In genomic region chrX:166805480-166805879, GRCm38 (mm10) we compare ENCODE assay signal across 11 mouse cellular contexts.
DNase-seq lines count a peak whose midpoint lies in the region; TF ChIP-seq lines count a peak whose summit lies in the region.
"Had no signal": no experiment of that assay in that cellular context is flagged by ENCODE, and none has a peak within 500 bp of the region (broad histone marks: within the 10 kb centered on the region; RNA-seq: fewer than 3 reads in every experiment).

No protein-coding gene starts in this region.

- peak; percentile 27 for DNase-seq in 3T3-L1 (ENCODE audit: low read depth, low spot score)
- peak; percentile 41 for DNase-seq in CH12.LX (ENCODE audit: extremely low read depth)
- no peak for DNase-seq in forebrain, embryonic 10.5 days (ENCODE audit: extremely low spot score, low spot score)
- peak; percentile 66 for DNase-seq in mesoderm, embryonic 11.5 days (ENCODE audit: low read depth, low spot score)
- DNase-seq in kidney, postnatal 36 days, result no peak
- DNase-seq in left cerebral cortex, adult 18-20 months (ENCODE audit: low spot score in 2 of 2), result no peak
- DNase-seq in gastrocnemius, adult 2 months, result no peak
- DNase-seq: liver, postnatal 0 days; thymus, postnatal 14 days had no signal

- TF ChIP-seq EP300 in CH12.LX (IDR thresholded peaks at IDR 0.05; ENCODE audit: low read length), result no peak

- WGBS in forebrain, embryonic 10.5 days, result 48% methylated on average over 4 of the region's 4 CpGs

- dilution Hi-C loops in CH12.LX (cut with MboI; ENCODE audit: extremely low pct_ligation_motif_present, extremely low pct_unique_long_range_greater_than_20kb, low sequenced_read_pairs), result no loop called here

- TF ChIP-seq RAD21 in CH12.LX (IDR thresholded peaks at IDR 0.05; ENCODE audit: low read depth, low read length), result no peak

- H3K4me2 ChIP-seq in CH12.LX (ENCODE audit: insufficient read depth, low read depth, poor library complexity, severe bottlenecking), result no peak overlapping the region
- H3K4me2 ChIP-seq: intestine, embryonic 15.5 days had no signal

- H3K9me3 ChIP-seq in CH12.LX (replicated peaks; ENCODE audit: low read length), result no peaks in the 10 kb centered on the region
- H3K9me3 ChIP-seq in forebrain, embryonic 10.5 days, result no peaks in the 10 kb centered on the region
- H3K9me3 ChIP-seq: G1E; intestine, embryonic 15.5 days had no signal

- no peak for TF ChIP-seq POLR2A in CH12.LX (IDR thresholded peaks at IDR 0.05; ENCODE audit: low read depth, low read length)

- no peaks in the 10 kb centered on the region for H3K79me2 ChIP-seq in CH12.LX (replicated peaks; ENCODE audit: control insufficient read depth, extremely low read depth, insufficient read depth, poor library complexity, severe bottlenecking)

- intact Hi-C loops in gastrocnemius, adult 2 months (cut with DNase I), result no loop called here

- H3K27me3 ChIP-seq in CH12.LX (replicated peaks), result no peaks in the 10 kb centered on the region
- peaks cover 98% of the 10 kb centered on the region for H3K27me3 ChIP-seq in forebrain, embryonic 10.5 days (ENCODE audit: poor library complexity, severe bottlenecking)

- H3K36me3 ChIP-seq in CH12.LX (replicated peaks in 1 of 2; ENCODE audit: control insufficient read depth in 1 of 2, insufficient read depth in 1 of 2, low read length in 1 of 2), result no peaks in the 10 kb centered on the region
- no peaks in the 10 kb centered on the region for H3K36me3 ChIP-seq in forebrain, embryonic 10.5 days (replicated peaks)
- H3K36me3 ChIP-seq: G1E; intestine, embryonic 15.5 days had no signal

- peaks cover 5 to 24% of the 10 kb centered on the region in 2 experiments; a peak in 2 of 4 replicates for H3K4me1 ChIP-seq in CH12.LX (ENCODE audit: control insufficient read depth in 1 of 2, insufficient read depth in 2 of 2)
- H3K4me1 ChIP-seq in forebrain, embryonic 10.5 days, result peaks cover 39% of the 10 kb centered on the region
- H3K4me1 ChIP-seq: intestine, embryonic 15.5 days had no signal

- TF ChIP-seq CTCF in CH12.LX (conservative IDR thresholded peaks at IDR 0.05 in 1 of 2, IDR thresholded peaks at IDR 0.05 in 1 of 2; ENCODE audit: low read depth in 2 of 2, low read length in 2 of 2), result no peak
- TF ChIP-seq CTCF in gastrocnemius, adult 2 months (IDR thresholded peaks at IDR 0.05), result no peak

- no peak overlapping the region for H3K9ac ChIP-seq in CH12.LX (ENCODE audit: insufficient read depth, low read depth)
- H3K9ac ChIP-seq: intestine, embryonic 15.5 days; liver, postnatal 0 days had no signal

- in situ Hi-C loops in CH12.LX (cut with MboI; ENCODE audit: low pct_ligation_motif_present, low pct_unique_long_range_greater_than_20kb, low sequenced_read_pairs), result loop anchor here (25.0 kb wide), 2 partner anchors 307 to 432 kb away; no protein-coding TSS in a partner anchor

- no peak overlapping the region for H3K4me3 ChIP-seq in CH12.LX (replicated peaks in 1 of 3; ENCODE audit: low read depth in 2 of 3, low read length in 2 of 3, poor library complexity in 1 of 3)
- no peak overlapping the region for H3K4me3 ChIP-seq in forebrain, embryonic 10.5 days
- no peak overlapping the region for H3K4me3 ChIP-seq in gastrocnemius, adult 2 months
- H3K4me3 ChIP-seq: intestine, embryonic 15.5 days had no signal

- H3K27ac ChIP-seq in CH12.LX (ENCODE audit: insufficient read depth, low read depth), result peak overlapping the region; percentile 81
- H3K27ac ChIP-seq in forebrain, embryonic 10.5 days, result peak overlapping the region; percentile 54
- H3K27ac ChIP-seq in gastrocnemius, adult 2 months, result no peak overlapping the region
- H3K27ac ChIP-seq: intestine, embryonic 15.5 days had no signal

TF ChIP-seq in CH12.LX, 34 proteins besides CTCF, POLR2A, EP300 and RAD21:
- TF ChIP-seq RCOR1 (conservative IDR thresholded peaks at IDR 0.05; ENCODE audit: low read depth, low read length) (no peak), ZMIZ1 (IDR thresholded peaks at IDR 0.05; ENCODE audit: low read depth, low read length) (peak; percentile 54; the same call in 1 of the 2 replicates)

Comparison
In these comparisons a context has a peak if more than half of its experiments do, and no peak if none do; other contexts are left out.
1. DNase-seq: peak in 3T3-L1 (single experiment), CH12.LX (single experiment) and mesoderm, embryonic 11.5 days (single experiment); none in forebrain, embryonic 10.5 days (single experiment), kidney, postnatal 36 days (0 of 2), left cerebral cortex, adult 18-20 months (0 of 2) and gastrocnemius, adult 2 months (single experiment).